Mouse (Mus musculus) small intestine, adult 10 weeks (tissue): ENCODE results near the gene Gm20403. TPM values are rescaled to one million over a fixed set of nuclear protein-coding genes. Genes with fewer than 3 reads are reported as not detected.

ENCODE experiments used
- polyA plus RNA-seq: library from polyadenylated mRNA; stranded (reverse); fragments of 350-450 nt; fragmentation: Illumina TruSeq; extraction: RNeasy Lipid Tissue Mini Kit (QIAGEN cat#74804); gene quantifications from one replicate; pipeline ENCODE4 v1.2.3, GENCODE M21; 2014; ENCODE audit warnings: low replicate concordance

Gene Gm20403
- not detected for polyA plus RNA-seq

DNA sequence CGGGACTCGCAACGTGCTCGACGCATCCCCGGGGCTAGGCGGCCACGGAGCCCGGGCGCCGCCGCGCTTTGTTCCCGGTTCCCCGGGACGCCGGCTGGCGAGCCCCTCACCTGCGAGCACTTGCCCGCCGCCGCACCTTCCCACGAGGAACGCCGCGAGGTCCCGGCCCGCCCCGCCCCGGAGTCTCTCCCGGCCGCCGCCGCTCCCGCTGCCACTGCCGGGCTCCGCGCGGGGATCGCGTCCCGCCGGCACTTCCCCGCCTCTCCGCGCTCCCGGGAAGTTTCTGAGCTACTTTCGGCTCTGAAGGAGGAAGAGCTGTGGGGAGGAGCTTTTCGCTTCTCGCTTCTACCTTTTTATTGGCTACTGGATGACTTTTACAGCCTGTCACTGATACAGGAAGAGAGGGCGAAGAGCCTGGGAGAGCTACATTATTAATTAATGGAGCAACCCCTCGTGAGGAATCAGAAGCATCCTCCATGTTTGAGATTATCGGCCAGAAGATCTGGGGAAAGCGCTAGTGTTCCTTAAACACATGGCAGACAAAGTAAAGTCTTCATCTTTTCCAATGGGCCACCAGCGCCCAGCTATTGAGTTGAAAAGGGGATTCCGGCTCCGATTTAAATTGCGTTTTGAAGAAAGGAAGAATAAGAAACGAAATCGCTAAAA is at the start of gene Gm20403:
TSS of gene Gm20403 (minus strand) at position 478 of the 666 bp plus-strand sequence.

DNA sequence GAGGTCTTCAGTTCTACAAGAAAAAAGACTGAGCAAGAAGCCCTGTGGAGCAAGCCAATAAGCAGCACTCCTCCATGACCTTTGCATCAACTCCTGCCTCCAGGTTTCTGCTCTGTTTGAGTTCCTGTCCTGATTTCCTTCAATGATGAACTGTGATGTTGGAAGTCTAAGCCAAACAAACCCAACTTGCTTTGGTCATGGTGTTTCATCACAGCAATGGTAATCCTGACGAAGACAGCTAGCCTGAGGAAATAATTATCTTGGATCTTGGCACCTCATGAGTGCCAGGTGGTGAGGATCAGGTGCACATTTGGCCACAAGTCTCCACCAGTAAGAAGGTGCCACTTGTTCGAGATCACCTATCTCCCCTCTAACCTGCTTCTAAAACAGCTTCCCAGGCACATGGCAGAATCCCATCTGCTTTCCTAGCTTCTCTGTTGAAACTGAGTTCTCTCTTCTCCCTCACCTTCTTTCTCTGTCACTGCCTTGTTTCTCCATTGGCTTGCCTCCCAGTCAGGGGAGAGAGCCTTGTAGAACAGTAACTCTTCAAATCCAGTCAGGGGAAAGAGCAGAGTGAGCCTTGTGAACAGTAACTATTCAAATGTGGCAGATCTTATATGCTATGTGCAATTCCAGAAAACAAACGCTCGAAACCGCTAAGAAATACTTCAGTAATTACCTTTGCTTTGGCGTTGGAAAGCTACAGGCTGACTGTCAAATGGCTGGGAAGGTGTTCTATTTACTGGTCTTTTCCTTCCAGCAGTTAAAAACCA is 27.5 kb upstream of the Gm20403 start, which contains the start of gene Baz1a:
TSS of gene Baz1a (minus strand) at position 723 of the 773 bp plus-strand sequence.

Other genes with a start within 250 kb of the Gm20403 start
- gene Snx6, start 190.8 kb downstream of the Gm20403 start, polyA plus RNA-seq = 211 TPM
- 224 TPM for gene Cfl2, start 123.7 kb downstream of the Gm20403 start, polyA plus RNA-seq
- gene Baz1a, start 27.8 kb upstream of the Gm20403 start, polyA plus RNA-seq = 29.8 TPM
- 32.4 TPM for gene 2700097O09Rik, start 93.6 kb upstream of the Gm20403 start, polyA plus RNA-seq
- gene Srp54a, start 93.7 kb upstream of the Gm20403 start, polyA plus RNA-seq = 662 TPM
- not detected for gene Fam177a, start 137.9 kb upstream of the Gm20403 start, polyA plus RNA-seq
- 5.9 TPM for gene Srp54b, start 168.6 kb upstream of the Gm20403 start, polyA plus RNA-seq
- gene 1700047I17Rik2, start 213.1 kb upstream of the Gm20403 start, polyA plus RNA-seq = 35.9 TPM
- 187 TPM for gene Srp54c, start 243.6 kb upstream of the Gm20403 start, polyA plus RNA-seq